Mouse (Mus musculus) layer of hippocampus, adult 11-12 months (tissue): ENCODE results near the gene Ppp3ca.
A peak's percentile ranks its signal among the peaks of the same experiment; 100 is the strongest.

Experiments
- DNase-seq: peaks from one replicate; pipeline ENCODE4 v3.0.0; 2022; ENCODE audit warnings: low spot score

The Ppp3ca gene

DNA sequence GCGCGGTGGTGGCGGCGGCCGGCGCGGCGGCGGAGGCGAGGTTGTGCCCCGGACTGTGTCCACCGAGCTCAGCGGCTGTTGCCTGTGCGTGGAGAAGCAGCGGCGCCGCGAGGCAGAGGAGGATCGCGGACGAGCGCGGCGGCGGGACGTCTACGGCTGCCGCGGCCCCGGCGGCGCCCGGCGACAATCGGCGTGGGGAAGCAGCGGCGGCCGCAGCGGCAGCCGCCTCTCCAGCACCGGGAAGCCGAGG is at the start of gene Ppp3ca:
Gene Ppp3ca (plus strand): TSS at position 15 of the 250 bp plus-strand sequence.
- DNase-seq, result no peak

- no peak for DNase-seq
Observed at GRCm38 (mm10) chr3:136640544-136641230, 29.2 kb upstream of the Ppp3ca start.

DNA sequence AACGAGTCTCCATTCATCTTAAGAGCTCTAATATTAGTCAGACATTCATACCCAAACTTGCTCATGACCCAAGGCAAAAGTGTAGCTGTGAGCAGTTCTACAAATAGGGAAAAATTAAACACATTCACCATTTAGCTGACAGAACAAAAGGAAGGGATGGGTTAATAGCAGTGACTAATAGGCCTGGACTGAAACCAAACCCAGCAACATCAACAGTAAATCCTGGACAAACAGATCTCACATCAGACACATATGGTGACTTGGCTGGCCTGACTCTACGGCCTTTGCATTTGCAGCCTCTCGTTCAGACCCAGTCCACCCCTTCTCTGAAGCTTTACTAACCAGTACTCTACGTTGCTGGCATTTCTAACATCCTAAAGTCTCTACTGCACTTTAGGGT is 19.0 kb upstream of the Ppp3ca start:
- DNase-seq, result no peak

DNA sequence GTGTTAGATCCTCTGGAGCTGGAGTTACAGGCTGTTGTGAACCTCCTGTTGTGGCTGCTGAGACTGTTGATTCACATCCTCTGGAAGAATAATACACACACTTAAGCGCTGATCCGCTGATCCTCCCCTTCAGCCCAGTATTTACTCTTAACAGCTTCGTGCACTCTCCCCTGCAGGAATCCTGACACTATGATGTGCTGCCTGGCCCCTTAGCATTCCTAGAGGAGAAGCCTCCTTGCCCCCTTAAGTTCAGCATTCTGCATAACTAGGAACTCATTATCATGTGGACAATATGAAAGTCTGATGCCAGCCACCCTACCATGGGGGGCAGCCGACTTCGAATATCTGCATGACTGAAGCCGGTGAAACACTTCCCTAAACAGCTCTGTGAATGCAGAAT is 18.4 kb upstream of the Ppp3ca start:
- DNase-seq, result no peak

DNA sequence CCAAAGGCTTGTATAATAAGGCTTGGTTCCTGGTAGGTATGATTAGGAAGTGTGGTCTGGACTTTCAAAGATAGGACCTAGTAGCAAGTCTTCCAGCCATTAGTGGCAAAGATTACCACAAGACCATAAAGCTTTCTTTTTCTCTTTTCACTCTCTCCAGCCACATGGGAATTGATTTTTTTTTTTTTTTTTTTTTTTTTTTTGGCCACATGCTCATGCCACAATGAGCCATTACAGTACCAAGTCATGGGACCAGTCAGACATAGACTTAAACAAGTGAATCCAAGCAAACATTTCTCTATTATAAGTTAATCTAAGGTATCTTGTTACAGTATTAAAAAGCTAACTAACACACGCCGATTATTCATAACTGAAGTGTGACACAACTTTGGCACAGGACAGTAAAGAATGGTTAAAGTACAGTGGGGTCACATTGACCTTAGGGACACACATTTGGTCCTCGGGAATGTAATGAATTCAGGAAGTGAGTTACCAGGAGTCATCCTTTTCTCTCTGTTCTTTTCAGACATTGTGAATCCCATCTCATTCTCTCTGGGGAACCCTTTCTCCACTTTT is 13.4 kb upstream of the Ppp3ca start:
- no peak for DNase-seq

DNA sequence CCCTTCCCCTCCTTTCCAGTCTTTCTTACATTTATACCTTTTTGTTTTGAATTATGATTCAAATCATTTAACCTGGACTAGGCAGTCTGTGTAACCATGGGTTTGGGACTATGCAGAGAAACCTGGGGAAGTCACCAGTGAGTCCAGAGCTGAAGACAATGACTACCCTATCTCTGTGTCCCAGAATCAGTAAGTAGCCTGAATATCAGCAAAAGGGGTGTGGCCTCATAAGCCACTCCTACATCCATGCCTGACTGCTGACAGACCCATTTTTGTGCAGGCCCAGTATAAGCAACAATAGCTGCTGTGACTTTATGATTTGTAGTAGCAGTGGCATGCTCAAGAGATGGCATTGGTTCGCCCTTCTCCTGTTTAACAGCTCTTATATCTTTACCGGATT is 11.2 kb upstream of the Ppp3ca start:
- no peak for DNase-seq

- no peak for DNase-seq
Observed at GRCm38 (mm10) chr3:136665119-136665518, 4.8 kb upstream of the Ppp3ca start.

DNA sequence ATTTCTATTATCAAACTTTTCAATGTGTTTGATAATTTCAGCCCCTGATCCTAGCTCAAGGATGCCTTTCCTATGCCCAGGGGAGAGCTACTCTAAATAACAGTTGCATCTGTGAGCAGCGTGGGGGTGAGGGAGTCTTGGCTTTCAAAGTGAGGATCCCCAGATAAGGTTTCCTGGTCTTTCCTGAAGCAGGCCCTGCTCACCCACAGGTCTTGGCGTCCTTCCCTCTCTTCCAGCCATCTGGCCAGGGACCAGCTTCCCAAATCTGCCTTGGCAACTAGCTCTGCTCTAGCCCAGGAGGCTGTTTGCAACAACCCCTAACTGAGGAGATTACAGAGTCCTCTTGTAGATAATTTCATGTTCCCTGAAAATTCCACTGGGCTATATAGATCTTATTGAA is 1.9 kb upstream of the Ppp3ca start:
- peak; percentile 66 for DNase-seq

DNA sequence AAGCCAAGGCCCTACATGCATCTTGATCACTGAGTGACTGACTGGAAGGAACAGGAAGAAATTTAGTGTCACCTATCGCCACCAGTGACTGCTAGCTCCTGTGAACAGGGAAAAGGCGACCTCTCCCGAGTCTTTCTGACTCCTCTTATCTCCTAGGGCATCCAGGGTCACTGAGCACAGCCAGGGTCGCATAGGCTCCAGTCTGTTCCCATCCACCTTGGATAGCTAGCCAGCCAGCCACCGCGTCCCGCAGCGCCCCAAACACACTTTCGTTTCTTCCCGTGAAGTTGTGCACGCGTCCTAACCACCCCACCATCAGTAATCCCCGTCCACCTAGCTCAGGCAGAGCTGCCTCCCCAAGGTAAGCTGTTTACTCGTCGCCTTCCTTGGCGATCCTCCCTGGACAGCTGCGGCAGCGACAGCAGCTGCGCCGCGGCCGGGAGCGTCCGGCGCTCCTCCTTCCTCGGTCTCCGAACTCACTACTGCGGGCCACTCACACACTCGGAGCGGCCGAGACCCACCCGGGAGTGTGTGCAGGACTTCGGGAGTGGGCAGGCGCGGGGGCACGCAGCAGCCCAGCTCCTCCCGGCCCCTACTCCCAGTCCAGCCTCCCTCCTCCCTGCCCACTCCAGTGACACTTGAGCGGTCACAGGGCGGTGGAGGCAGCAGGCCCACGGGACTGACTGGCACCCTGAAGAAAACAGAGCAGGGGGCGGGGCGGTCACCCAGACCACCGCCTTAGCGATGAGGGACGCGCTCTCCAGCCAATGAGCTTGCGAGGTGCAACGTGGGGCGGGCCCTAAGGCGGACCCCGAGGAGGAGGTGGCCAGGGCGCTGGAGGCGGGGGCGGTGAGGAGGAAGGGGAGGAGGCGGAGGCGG is 454 bp upstream of the Ppp3ca start:
- DNase-seq, result peak; percentile 99

DNA sequence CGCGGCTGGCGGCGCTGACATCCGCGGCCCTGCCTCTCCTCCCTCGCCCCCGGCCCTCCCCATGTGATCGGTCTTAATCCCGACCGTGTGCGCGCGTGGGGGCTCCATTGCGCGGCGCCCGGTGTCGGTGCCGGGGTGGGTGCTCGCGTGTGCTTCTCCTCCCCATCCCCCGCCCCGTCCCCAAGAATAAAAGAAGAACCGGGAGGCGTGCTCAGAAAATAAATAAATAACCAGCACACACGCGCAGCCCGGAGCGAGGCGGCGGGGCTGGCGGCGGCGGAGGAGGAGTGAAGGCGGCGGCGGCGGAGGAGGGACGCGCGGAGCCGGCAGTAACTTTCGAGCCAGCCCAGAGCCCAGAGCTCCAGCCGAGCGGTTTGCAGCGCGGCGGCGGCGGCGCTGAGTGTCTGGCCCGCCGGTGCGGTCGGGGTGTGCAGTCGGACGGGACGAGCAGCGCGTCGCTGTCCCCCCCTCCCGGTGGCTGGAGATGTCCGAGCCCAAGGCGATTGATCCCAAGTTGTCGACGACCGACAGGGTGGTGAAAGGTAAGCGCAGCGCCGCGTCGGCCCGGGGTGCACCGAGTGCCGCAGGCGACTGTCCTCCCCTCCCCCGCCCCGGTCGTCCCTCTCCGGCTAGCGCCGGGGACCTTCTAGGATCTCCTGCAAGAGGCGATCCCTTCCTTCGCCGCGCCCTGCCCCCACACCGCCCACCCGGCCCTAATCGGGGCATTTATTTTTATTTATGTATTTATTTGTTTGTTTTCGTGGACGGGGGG is 622 bp downstream of the Ppp3ca start:
- peak; percentile 71 for DNase-seq

DNA sequence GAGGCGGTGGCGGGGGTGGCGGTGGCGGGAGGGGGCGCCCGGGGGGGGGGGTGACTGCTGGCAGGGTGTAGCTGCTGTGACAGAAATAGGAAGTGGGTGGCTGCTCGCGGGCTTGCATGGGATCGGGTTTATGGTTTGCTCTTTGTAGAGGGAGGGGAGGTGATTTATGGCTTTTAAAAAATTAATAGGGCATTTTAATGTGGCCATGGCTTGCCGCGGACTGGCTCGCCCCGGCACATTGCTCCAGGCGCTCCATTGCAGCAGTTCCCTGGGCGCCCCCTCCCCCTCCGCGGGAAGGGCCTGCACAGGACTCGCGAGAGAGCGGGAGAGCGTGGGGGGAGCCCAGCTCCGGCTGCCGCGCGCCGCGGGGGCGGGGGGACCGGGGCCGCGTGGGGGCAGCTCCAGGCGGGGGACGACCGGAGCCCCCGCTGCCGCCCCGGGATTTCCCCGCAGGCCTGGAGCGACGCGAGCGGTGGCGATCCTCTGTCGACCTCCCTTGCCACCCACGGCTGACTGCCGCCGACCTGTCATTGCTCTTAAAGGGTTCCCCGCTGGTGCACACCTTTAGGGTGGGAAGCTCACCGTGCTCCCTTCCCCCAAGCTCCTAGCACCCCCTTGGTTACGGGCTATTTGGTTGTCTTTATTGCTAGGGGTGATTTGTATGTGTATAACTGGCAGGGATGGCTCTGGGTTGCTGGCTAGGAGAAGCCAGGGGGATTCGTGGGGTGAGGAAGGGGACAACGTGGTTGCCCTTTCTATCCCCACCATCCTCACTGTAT is 1.4 kb downstream of the Ppp3ca start:
- DNase-seq, result peak; percentile 81

- no peak for DNase-seq
Observed at GRCm38 (mm10) chr3:136671940-136672278, 2.0 kb downstream of the Ppp3ca start.

DNA sequence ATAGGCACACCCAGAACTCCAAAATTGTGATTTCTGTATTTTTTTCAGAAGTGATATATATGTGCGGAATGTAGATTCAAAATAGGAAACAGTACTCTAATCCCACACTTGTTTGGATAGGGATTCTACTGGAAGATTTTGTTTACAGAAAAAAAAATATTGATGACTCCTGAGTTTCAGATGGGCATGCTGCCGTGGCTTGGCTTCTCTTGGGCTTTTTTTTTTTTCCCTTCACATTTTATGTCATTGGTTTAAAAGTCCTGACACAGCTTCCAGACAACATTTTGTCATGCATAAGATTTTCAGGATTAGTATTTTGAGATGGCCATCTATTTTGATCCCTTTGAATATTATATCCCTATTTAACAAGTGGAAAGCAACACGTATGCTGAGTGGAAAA is 2.9 kb downstream of the Ppp3ca start:
- DNase-seq, result no peak

DNA sequence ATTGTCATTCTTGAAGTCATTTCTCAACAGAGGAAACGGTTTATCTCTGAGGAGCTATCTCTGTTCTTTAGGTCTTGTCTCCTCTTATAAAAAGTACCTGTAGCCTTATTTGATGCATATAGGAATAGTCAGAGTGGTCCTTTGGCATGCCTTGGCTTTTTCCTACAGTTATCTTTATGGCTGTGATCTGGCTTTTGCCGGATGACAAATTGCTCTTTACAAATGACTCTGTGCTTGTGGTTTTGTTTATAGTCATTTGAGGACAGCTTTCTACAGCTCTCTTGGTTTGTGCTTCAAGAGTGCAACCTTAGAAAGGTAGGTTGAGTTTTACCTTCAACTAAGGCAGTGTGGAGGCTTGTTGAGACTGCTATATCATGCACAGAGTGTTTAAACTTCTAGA is 3.4 kb downstream of the Ppp3ca start:
- no peak for DNase-seq

DNA sequence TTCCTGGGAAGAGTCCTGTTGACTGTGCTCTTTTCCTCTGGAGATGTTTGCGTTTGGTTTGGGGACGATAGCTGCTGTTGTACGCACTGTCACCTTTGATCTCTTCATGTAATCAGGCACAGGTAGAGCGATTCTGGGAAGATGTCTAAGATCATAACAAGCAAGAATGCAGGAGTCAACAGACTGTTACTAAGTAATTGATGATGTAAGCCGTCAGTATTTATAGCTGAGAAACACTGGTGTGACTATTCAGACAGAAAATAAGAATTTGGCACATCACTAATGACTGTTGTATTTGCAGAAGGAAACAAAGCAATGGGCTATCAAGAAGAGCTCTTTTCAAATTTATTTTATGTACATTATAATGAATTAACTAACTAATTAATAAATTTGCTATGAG is 4.6 kb downstream of the Ppp3ca start:
- no peak for DNase-seq

- no peak for DNase-seq
Observed at GRCm38 (mm10) chr3:136676991-136677390, 7.1 kb downstream of the Ppp3ca start.

DNA sequence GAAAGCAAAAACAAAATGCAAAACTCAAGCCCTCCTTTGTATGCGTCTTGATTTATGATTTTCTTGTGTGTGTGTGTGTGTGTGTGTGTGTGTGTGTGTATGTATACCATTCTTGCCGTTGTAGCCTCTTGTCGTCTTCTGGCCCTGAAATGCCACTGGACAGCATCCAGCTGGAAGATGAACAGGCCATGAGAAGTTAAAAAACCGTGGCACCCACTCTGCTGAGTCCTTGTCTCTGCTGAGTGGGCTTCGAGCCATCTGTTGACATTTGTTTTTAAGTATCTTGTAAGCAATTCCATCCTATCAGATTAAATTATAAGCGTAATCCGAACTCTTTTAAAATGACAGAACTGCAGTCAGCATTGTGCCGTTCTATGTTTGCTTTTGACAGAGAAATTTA is 8.5 kb downstream of the Ppp3ca start:
- DNase-seq, result no peak

- no peak for DNase-seq
Observed at GRCm38 (mm10) chr3:136679903-136680491, 10.1 kb downstream of the Ppp3ca start.

- DNase-seq, result no peak
Observed at GRCm38 (mm10) chr3:136682242-136682641, 12.3 kb downstream of the Ppp3ca start.

DNA sequence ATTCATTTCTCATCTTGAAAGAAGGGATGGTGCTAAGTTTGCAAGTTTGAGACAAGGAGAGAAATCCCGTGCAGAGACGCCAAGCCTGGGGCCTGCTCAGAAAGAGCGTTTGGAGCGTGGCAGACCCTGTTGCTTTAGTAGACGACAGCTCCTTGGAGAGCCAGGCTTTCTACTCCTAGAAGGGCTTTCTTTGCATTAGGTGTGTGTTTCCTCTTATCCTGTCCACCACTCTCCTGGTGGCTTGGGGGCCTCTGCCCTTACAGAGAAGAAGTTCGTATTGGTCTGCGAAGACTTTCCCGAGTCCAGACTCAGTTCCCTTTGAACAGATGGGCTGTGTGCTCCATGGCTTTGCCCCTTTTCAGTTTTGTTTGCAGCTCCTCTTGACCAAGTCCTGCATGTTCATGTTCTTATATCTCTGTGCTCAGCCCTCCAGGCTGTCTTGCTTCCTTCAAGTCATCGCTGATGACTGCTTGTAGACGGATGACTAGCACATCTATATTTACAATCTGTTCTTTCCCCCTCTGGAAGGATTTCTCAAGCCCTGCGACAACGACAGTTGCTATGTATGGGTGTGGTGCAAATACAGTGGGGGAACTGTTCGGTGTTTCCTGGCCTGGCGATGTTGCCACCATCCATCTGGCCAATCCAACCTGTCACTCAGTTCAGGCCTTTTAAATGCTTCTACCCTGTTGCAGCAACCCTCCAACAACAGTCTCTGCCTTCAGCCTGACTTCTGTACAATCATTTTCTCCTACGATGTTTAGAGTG is 14.5 kb downstream of the Ppp3ca start:
- DNase-seq, result no peak

DNA sequence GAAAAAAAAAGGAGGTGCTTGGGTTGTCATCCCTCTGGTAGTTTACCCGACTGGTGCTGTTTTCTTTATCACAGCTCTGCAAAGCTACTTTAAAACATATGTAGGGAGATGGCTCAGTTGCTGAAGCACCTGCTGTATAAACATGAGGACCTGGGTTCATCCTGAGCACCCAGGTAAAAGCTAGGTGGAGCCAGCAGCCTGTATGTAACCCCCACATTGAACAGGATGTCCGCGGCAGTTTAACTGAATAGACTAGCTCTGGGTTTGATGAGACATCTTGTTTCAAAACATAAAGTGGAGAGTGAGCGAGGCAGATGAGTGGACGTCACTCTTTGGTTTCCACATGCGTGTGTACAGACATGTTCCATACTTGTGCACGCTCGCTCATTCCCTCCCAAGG is 16.5 kb downstream of the Ppp3ca start:
- no peak for DNase-seq
